In genomic region chr6:100709483-100709882, GRCm38 (mm10) we compare ENCODE assay signal across 8 mouse cellular contexts. TPM values are rescaled to one million over a fixed set of nuclear protein-coding genes. Genes with fewer than 3 reads are reported as not detected.
DNase-seq lines count a peak whose midpoint lies in the region; ATAC-seq lines count a peak whose summit lies in the region.
"Had no signal": no experiment of that assay in that cellular context is flagged by ENCODE, and none has a peak within 500 bp of the region (broad histone marks: within the 10 kb centered on the region; RNA-seq: fewer than 3 reads in every experiment).

No protein-coding gene starts in this region.

- H3K9ac ChIP-seq in neural tube, embryonic 13.5 days: no peak overlapping the region
- H3K9ac ChIP-seq: limb, embryonic 15.5 days had no signal

- no peaks in the 10 kb centered on the region for H3K9me3 ChIP-seq in neural tube, embryonic 13.5 days
- H3K9me3 ChIP-seq: limb, embryonic 15.5 days had no signal

- H3K27ac ChIP-seq in neural tube, embryonic 13.5 days (replicated peaks): no peak overlapping the region
- H3K27ac ChIP-seq: limb, embryonic 15.5 days had no signal

- H3K4me1 ChIP-seq in neural tube, embryonic 13.5 days (replicated peaks): peaks cover 15% of the 10 kb centered on the region

- H3K36me3 ChIP-seq in neural tube, embryonic 13.5 days: no peaks in the 10 kb centered on the region
- H3K36me3 ChIP-seq: limb, embryonic 15.5 days had no signal

- peak; percentile 40; the same call in 1 of the 2 replicates for ATAC-seq in neural tube, embryonic 13.5 days (ENCODE audit: low read depth)

- no peak overlapping the region for H3K4me3 ChIP-seq in neural tube, embryonic 13.5 days
- H3K4me3 ChIP-seq: limb, embryonic 15.5 days had no signal

- peaks cover 38% of the 10 kb centered on the region for H3K27me3 ChIP-seq in neural tube, embryonic 13.5 days
- H3K27me3 ChIP-seq: limb, embryonic 15.5 days had no signal

- peak; percentile 30 for DNase-seq in right cerebral cortex, postnatal 14 days
- DNase-seq in right cerebral cortex, postnatal 36 days (ENCODE audit: low spot score in 2 of 2): no peak
- peak; percentile 86 for DNase-seq in ZHBTc4 (ENCODE audit: low read depth, low spot score)
- DNase-seq in gastrocnemius, adult 8-10 months (ENCODE audit: low spot score in 2 of 2): peak; percentile 24 to 31
- DNase-seq in kidney, adult 8-10 months: peak; percentile 75 to 85
- no peak for DNase-seq in urinary bladder, adult 2 months (ENCODE audit: low spot score)

- 14% methylated on average over 7 of the region's 7 CpGs for WGBS in neural tube, embryonic 13.5 days

- no peak overlapping the region for H3K4me2 ChIP-seq in neural tube, embryonic 13.5 days
- H3K4me2 ChIP-seq: limb, embryonic 15.5 days had no signal

RNA-seq across cellular contexts. Expression of gene Gxylt2, which starts 4.9 kb away (rescaled TPM):
- under 1 TPM; 0.31 to 0.83 (median 0.48) TPM for total RNA-seq in gastrocnemius, adult 8-10 months (2022)
- 2.1 and 3.0 TPM in 2 replicates for polyA plus RNA-seq in neural tube, embryonic 13.5 days (2015; fragmentation: Nextera tagmentation; extraction: Ambion mirVana)
- polyA plus RNA-seq in urinary bladder, adult 2 months (2012; rRNA removed): 8.5 and 9.1 TPM in 2 replicates

RNA-seq across cellular contexts. Expression of gene Shq1, which starts 38.5 kb away (rescaled TPM):
- total RNA-seq in gastrocnemius, adult 8-10 months (2022): 1 to 10 TPM; 1.3 to 3.1 (median 1.8) TPM
- polyA plus RNA-seq in neural tube, embryonic 13.5 days (2015; fragmentation: Nextera tagmentation; extraction: Ambion mirVana): 9.4 and 9.8 TPM in 2 replicates
- 5.5 and 6.9 TPM in 2 replicates for polyA plus RNA-seq in urinary bladder, adult 2 months (2012; rRNA removed)

Comparison
In these comparisons a context has a peak if more than half of its experiments do, and no peak if none do; other contexts are left out.
1. DNase-seq: peak in right cerebral cortex, postnatal 14 days (single experiment), ZHBTc4 (single experiment), gastrocnemius, adult 8-10 months (2 of 2) and kidney, adult 8-10 months (2 of 2); none in right cerebral cortex, postnatal 36 days (0 of 2) and urinary bladder, adult 2 months (single experiment).